In the genomic region with DNA sequence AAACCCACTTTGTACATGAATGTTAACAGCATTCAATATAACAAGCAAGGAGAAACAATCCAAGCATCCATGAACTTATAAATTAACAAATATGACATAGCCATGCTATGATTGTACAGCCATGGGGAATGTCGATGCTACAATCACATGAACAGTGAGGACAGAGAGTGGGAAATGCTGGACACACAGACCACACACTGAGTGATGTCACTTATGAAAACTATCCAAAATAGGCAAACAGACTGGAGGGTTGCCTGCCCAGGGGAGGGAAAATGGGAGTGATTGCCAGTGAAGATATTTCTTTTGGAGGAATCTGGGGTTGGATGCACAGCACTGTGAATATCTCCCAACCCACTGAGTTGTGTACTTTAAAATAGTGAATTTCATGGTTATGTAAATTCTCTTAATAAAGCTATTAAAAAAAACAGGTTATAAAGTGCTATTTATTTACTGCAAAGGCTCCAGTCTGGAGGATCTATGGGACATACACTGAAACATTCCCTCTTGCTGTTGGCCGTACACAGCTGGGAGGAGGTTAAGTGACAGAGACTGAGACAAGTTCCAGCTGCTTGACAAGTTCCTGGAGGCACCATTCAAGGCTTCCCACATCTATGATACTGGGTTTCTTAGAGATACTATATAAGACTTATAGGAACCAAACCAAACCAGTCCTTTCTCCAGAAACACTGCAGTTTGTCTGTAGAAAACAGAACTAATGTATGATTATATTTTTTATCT, we compare ENCODE assay signal across 35 mouse cellular contexts. TPM values are rescaled to one million over a fixed set of nuclear protein-coding genes. Genes with fewer than 3 reads are reported as not detected.
DNase-seq lines count a peak whose midpoint lies in the region; ATAC-seq and TF ChIP-seq lines count a peak whose summit lies in the region.
"Had no signal": no experiment of that assay in that cellular context is flagged by ENCODE, and none has a peak within 500 bp of the region (broad histone marks: within the 10 kb centered on the region; RNA-seq: fewer than 3 reads in every experiment).

No protein-coding gene starts in this region.

- H3K4me2 ChIP-seq in kidney, embryonic 16.5 days (replicated peaks; ENCODE audit: low read depth, low read length), result no peak overlapping the region
- no peak overlapping the region for H3K4me2 ChIP-seq in lung, embryonic 16.5 days (ENCODE audit: low read depth, low read length)
- H3K4me2 ChIP-seq in stomach, embryonic 16.5 days (ENCODE audit: low read depth, low read length), result no peak overlapping the region
- no peak overlapping the region for H3K4me2 ChIP-seq in stomach, postnatal 0 days (replicated peaks; ENCODE audit: low read depth)
- H3K4me2 ChIP-seq: embryonic facial prominence, embryonic 12.5 days; embryonic facial prominence, embryonic 15.5 days; heart, embryonic 11.5 days; hindbrain, embryonic 13.5 days had no signal

- no peaks in the 10 kb centered on the region for H3K27me3 ChIP-seq in kidney, embryonic 16.5 days (ENCODE audit: insufficient read depth, low read length)
- no peaks in the 10 kb centered on the region for H3K27me3 ChIP-seq in lung, embryonic 16.5 days (ENCODE audit: control insufficient read depth, insufficient read depth, low read depth, low read length)
- H3K27me3 ChIP-seq in stomach, embryonic 16.5 days (ENCODE audit: control insufficient read depth, insufficient read depth, low read length), result no peaks in the 10 kb centered on the region
- no peaks in the 10 kb centered on the region for H3K27me3 ChIP-seq in stomach, postnatal 0 days (ENCODE audit: control insufficient read depth, insufficient read depth, low read length)
- H3K27me3 ChIP-seq: embryonic facial prominence, embryonic 12.5 days; embryonic facial prominence, embryonic 15.5 days; hindbrain, embryonic 13.5 days had no signal

- H3K4me1 ChIP-seq in kidney, embryonic 16.5 days (ENCODE audit: insufficient read depth, low read length), result no peaks in the 10 kb centered on the region
- no peaks in the 10 kb centered on the region; the same call in 1 of the 2 replicates for H3K4me1 ChIP-seq in lung, embryonic 16.5 days (replicated peaks; ENCODE audit: control insufficient read depth, insufficient read depth, low read length)
- H3K4me1 ChIP-seq in stomach, embryonic 16.5 days (ENCODE audit: control insufficient read depth, insufficient read depth, low read length), result no peaks in the 10 kb centered on the region; the same call in 1 of the 2 replicates
- no peaks in the 10 kb centered on the region for H3K4me1 ChIP-seq in stomach, postnatal 0 days (replicated peaks; ENCODE audit: control insufficient read depth, insufficient read depth)
- H3K4me1 ChIP-seq: embryonic facial prominence, embryonic 12.5 days; embryonic facial prominence, embryonic 15.5 days; hindbrain, embryonic 10.5 days; hindbrain, embryonic 13.5 days had no signal

- no peak overlapping the region for H3K27ac ChIP-seq in kidney, embryonic 16.5 days (ENCODE audit: low read length)
- peak overlapping the region; percentile 71; the same call in 1 of the 2 replicates for H3K27ac ChIP-seq in left cerebral cortex, adult 2 months
- no peak overlapping the region for H3K27ac ChIP-seq in lung, embryonic 16.5 days (ENCODE audit: low read length)
- H3K27ac ChIP-seq in stomach, embryonic 16.5 days (ENCODE audit: low read length), result no peak overlapping the region
- H3K27ac ChIP-seq in stomach, postnatal 0 days (replicated peaks), result no peak overlapping the region
- H3K27ac ChIP-seq: embryonic facial prominence, embryonic 12.5 days; embryonic facial prominence, embryonic 15.5 days; heart, adult 2 months; hindbrain, embryonic 10.5 days; hindbrain, embryonic 13.5 days had no signal

- peaks cover 31% of the 10 kb centered on the region for H3K36me3 ChIP-seq in kidney, embryonic 16.5 days (ENCODE audit: insufficient read depth, low read length)
- peaks cover 14% of the 10 kb centered on the region for H3K36me3 ChIP-seq in lung, embryonic 16.5 days (ENCODE audit: control insufficient read depth, insufficient read depth, low read length)
- 0 out of 2 replicates have a peak, but pooled peaks cover 5% of the 10 kb centered on the region for H3K36me3 ChIP-seq in stomach, embryonic 16.5 days (ENCODE audit: control insufficient read depth, insufficient read depth, low read length)
- peaks cover 27% of the 10 kb centered on the region for H3K36me3 ChIP-seq in stomach, postnatal 0 days (ENCODE audit: control insufficient read depth, insufficient read depth, low read length)

- H3K4me3 ChIP-seq in kidney, embryonic 16.5 days (ENCODE audit: low read length), result no peak overlapping the region
- no peak overlapping the region for H3K4me3 ChIP-seq in left cerebral cortex, adult 2 months
- no peak overlapping the region for H3K4me3 ChIP-seq in lung, embryonic 16.5 days (ENCODE audit: low read length)
- H3K4me3 ChIP-seq in stomach, embryonic 16.5 days (replicated peaks; ENCODE audit: low read length), result no peak overlapping the region
- no peak overlapping the region for H3K4me3 ChIP-seq in stomach, postnatal 0 days (ENCODE audit: low read depth, low read length)
- H3K4me3 ChIP-seq: embryonic facial prominence, embryonic 12.5 days; embryonic facial prominence, embryonic 15.5 days; heart, adult 2 months; hindbrain, embryonic 10.5 days; hindbrain, embryonic 13.5 days had no signal

- no peaks in the 10 kb centered on the region for H3K9me3 ChIP-seq in kidney, embryonic 16.5 days (ENCODE audit: low read length)
- no peaks in the 10 kb centered on the region for H3K9me3 ChIP-seq in lung, embryonic 16.5 days (ENCODE audit: control insufficient read depth, low read length)
- H3K9me3 ChIP-seq in stomach, embryonic 16.5 days (replicated peaks; ENCODE audit: control insufficient read depth, low read length), result no peaks in the 10 kb centered on the region
- no peaks in the 10 kb centered on the region for H3K9me3 ChIP-seq in stomach, postnatal 0 days (ENCODE audit: control insufficient read depth, low read length)
- H3K9me3 ChIP-seq: embryonic facial prominence, embryonic 12.5 days; embryonic facial prominence, embryonic 15.5 days; hindbrain, embryonic 10.5 days; hindbrain, embryonic 13.5 days had no signal

- DNase-seq in kidney, postnatal 14 days, result no peak
- DNase-seq in left cerebral cortex, adult 2 months (ENCODE audit: extremely low spot score in 1 of 2, low spot score in 2 of 2), result no peak
- no peak for DNase-seq in left cerebral cortex, adult 18-20 months (ENCODE audit: low spot score in 2 of 2)
- no peak for DNase-seq in lung, postnatal 25 days (ENCODE audit: low spot score)
- DNase-seq in stomach, postnatal 0 days (ENCODE audit: low spot score), result no peak
- DNase-seq: adrenal gland, adult 2 months; adrenal gland, postnatal 14 days; cerebellum, adult 11 months; cerebellum, adult 2 months; cerebellum, adult 9-11 months; cerebellum, postnatal 25 days; forebrain, postnatal 0 days; gastrocnemius, postnatal 10 days; gastrocnemius, postnatal 36 days; heart, adult 2 months; heart, postnatal 36 days had no signal

- intact Hi-C loops in left cerebral cortex, adult 2 months (cut with DNase I), result loop anchor here (5.0 kb wide), 1 partner anchor 84 kb away; a partner anchor contains a TSS

- 56% methylated on average over 2 of the region's 2 CpGs for WGBS in kidney, embryonic 16.5 days
- 49% methylated on average over 2 of the region's 2 CpGs for WGBS in lung, embryonic 16.5 days
- WGBS in stomach, embryonic 16.5 days, result 66% methylated on average over 2 of the region's 2 CpGs
- WGBS in stomach, postnatal 0 days, result 59% methylated on average over 2 of the region's 2 CpGs

- no peak for TF ChIP-seq EP300 in stomach, postnatal 0 days (optimal IDR thresholded peaks at IDR 0.05)

- no peak for TF ChIP-seq CTCF in left cerebral cortex, adult 2 months (IDR thresholded peaks at IDR 0.05)
- TF ChIP-seq CTCF in stomach, postnatal 0 days (IDR thresholded peaks at IDR 0.05; ENCODE audit: low read depth), result no peak

- peak; percentile 79; the same call in 1 of the 2 replicates for ATAC-seq in kidney, embryonic 16.5 days (ENCODE audit: low FRiP score, low TSS enrichment)
- peak; percentile 94 for ATAC-seq in lung, embryonic 16.5 days (ENCODE audit: low read depth)
- 0 out of 2 replicates have a peak, but pooled peaks have one; percentile 37 for ATAC-seq in stomach, embryonic 16.5 days (ENCODE audit: insufficient read depth, low FRiP score)
- no peak for ATAC-seq in stomach, postnatal 0 days (ENCODE audit: low FRiP score, low TSS enrichment)
- ATAC-seq: CD4-positive, CD25-positive, alpha-beta regulatory T cell, adult 4 months; forebrain, embryonic 14.5 days; forebrain, postnatal 0 days had no signal

- no peak overlapping the region for H3K9ac ChIP-seq in kidney, embryonic 16.5 days (replicated peaks; ENCODE audit: low read length)
- H3K9ac ChIP-seq in lung, embryonic 16.5 days (ENCODE audit: low read length), result no peak overlapping the region
- H3K9ac ChIP-seq in stomach, embryonic 16.5 days (ENCODE audit: low read length), result no peak overlapping the region
- H3K9ac ChIP-seq in stomach, postnatal 0 days (ENCODE audit: low read length), result no peak overlapping the region
- H3K9ac ChIP-seq: embryonic facial prominence, embryonic 12.5 days; embryonic facial prominence, embryonic 15.5 days; forebrain, postnatal 0 days; hindbrain, embryonic 13.5 days had no signal

RNA-seq across cellular contexts. Expression of a gene that starts 14.7 kb away (rescaled TPM):
- 1.0 and 1.1 TPM in 2 replicates for polyA plus RNA-seq in kidney, embryonic 16.5 days (2015; fragmentation: Nextera tagmentation; extraction: Ambion mirVana)
- total RNA-seq in left cerebral cortex, adult 2 months (2021), result 10 to 100 TPM in 1 of 2 experiments, 1 to 10 TPM in 1; 8.6 to 11.1 TPM
- total RNA-seq in left cerebral cortex, adult 18-20 months (2021), result 1 to 10 TPM; 7.0 to 8.1 TPM
- polyA plus RNA-seq in lung, embryonic 16.5 days (2015; fragmentation: Nextera tagmentation; extraction: Ambion mirVana), result 1.4 and 1.6 TPM in 2 replicates
- 0.85 and 1.3 TPM in 2 replicates for polyA plus RNA-seq in stomach, embryonic 16.5 days (2015; fragmentation: Nextera tagmentation; extraction: Ambion mirVana)
- polyA plus RNA-seq in stomach, postnatal 0 days (2015; fragmentation: Nextera tagmentation; extraction: Ambion mirVana), result 0.40 and 0.62 TPM in 2 replicates
- total RNA-seq: common myeloid progenitor, adult 5-6 weeks; granulocyte monocyte progenitor cell, adult 5-6 weeks; MEL had no signal
- polyA plus RNA-seq: CD4-positive, CD25-positive, alpha-beta regulatory T cell, adult 4 months had no signal

RNA-seq across cellular contexts. Expression of a gene that starts 27.5 kb away (rescaled TPM):
- 49.3 and 50.2 TPM in 2 replicates for polyA plus RNA-seq in kidney, embryonic 16.5 days (2015; fragmentation: Nextera tagmentation; extraction: Ambion mirVana)
- 10 to 100 TPM; 38.5 to 42.3 TPM for total RNA-seq in left cerebral cortex, adult 2 months (2021)
- total RNA-seq in left cerebral cortex, adult 18-20 months (2021), result 10 to 100 TPM; 37.7 to 39.1 TPM
- polyA plus RNA-seq in lung, embryonic 16.5 days (2015; fragmentation: Nextera tagmentation; extraction: Ambion mirVana), result 37.9 and 40.7 TPM in 2 replicates
- 41.4 and 42.0 TPM in 2 replicates for polyA plus RNA-seq in stomach, embryonic 16.5 days (2015; fragmentation: Nextera tagmentation; extraction: Ambion mirVana)
- polyA plus RNA-seq in stomach, postnatal 0 days (2015; fragmentation: Nextera tagmentation; extraction: Ambion mirVana), result 31.8 and 35.2 TPM in 2 replicates

RNA-seq across cellular contexts. Expression of a gene that starts 48.2 kb away (rescaled TPM):
- not detected in 2 replicates for polyA plus RNA-seq in kidney, embryonic 16.5 days (2015; fragmentation: Nextera tagmentation; extraction: Ambion mirVana)
- total RNA-seq in left cerebral cortex, adult 2 months (2021), result 1 to 10 TPM in 1 of 2 experiments, under 1 TPM in 1; 0.75 to 1.2 TPM
- total RNA-seq in left cerebral cortex, adult 18-20 months (2021), result 1 to 10 TPM in 1 of 2 experiments, under 1 TPM in 1; 0.93 to 1.7 TPM
- polyA plus RNA-seq in lung, embryonic 16.5 days (2015; fragmentation: Nextera tagmentation; extraction: Ambion mirVana), result not detected in 2 replicates
- not detected in 2 replicates for polyA plus RNA-seq in stomach, embryonic 16.5 days (2015; fragmentation: Nextera tagmentation; extraction: Ambion mirVana)
- polyA plus RNA-seq in stomach, postnatal 0 days (2015; fragmentation: Nextera tagmentation; extraction: Ambion mirVana), result not detected in 2 replicates
- total RNA-seq: adrenal gland, adult 2 months; adrenal gland, postnatal 14 days; adrenal gland, postnatal 4 days; common myeloid progenitor, adult 5-6 weeks; gastrocnemius, adult 18-20 months; gastrocnemius, postnatal 10 days; gastrocnemius, postnatal 36 days; granulocyte monocyte progenitor cell, adult 5-6 weeks; heart, adult 2 months; heart, postnatal 36 days; MEL had no signal
- polyA plus RNA-seq: adrenal gland, adult 2 months; C2C12; CD4-positive, CD25-positive, alpha-beta regulatory T cell, adult 4 months; embryonic facial prominence, embryonic 12.5 days; embryonic facial prominence, embryonic 15.5 days; forebrain, embryonic 11.5 days; forebrain, embryonic 14.5 days; heart, adult 2 months; heart, embryonic 11.5 days; heart, embryonic 14.5 days; heart, postnatal 0 days; hindbrain, embryonic 10.5 days; hindbrain, embryonic 13.5 days had no signal
